Mouse (Mus musculus) CH12.LX (cell line): ENCODE results near the gene Ccdc158. TPM values are rescaled to one million over a fixed set of nuclear protein-coding genes. Genes with fewer than 3 reads are reported as not detected.

ENCODE experiments used
- DNase-seq: peaks from one replicate; pipeline ENCODE4 v3.0.0-alpha.2; 2013; ENCODE audit errors: extremely low read depth
- H3K27ac ChIP-seq: 2 replicates; pipeline ENCODE4 v1.5.1; 2012; ENCODE audit warnings: low read depth, mild to moderate bottlenecking, control low read depth, moderate library complexity; ENCODE audit not compliant: insufficient read depth
- H3K27me3 ChIP-seq: replicated peaks from 2 replicates; pipeline ENCODE3; 2012; ENCODE audit warnings: inconsistent platforms
- H3K36me3 ChIP-seq, 2 experiments: replicated peaks in 1 of 2; 2 replicates each; pipeline versions ENCODE3 to v1.6.1; 2012; ENCODE audit warnings: inconsistent platforms in 1 of 2, low read length in 1 of 2, mild to moderate bottlenecking in 1 of 2, mixed read lengths in 1 of 2, moderate library complexity in 1 of 2; ENCODE audit not compliant: control insufficient read depth in 1 of 2, insufficient read depth in 1 of 2
- H3K4me1 ChIP-seq, 2 experiments: 2 replicates each; pipeline ENCODE4 v1.6.1; 2012; ENCODE audit warnings: inconsistent platforms in 1 of 2, moderate library complexity in 1 of 2; ENCODE audit not compliant: insufficient read depth in 2 of 2, control insufficient read depth in 1 of 2
- H3K4me2 ChIP-seq: 2 replicates; pipeline ENCODE4 v1.6.1; 2012; ENCODE audit warnings: low read depth, mild to moderate bottlenecking, control low read depth; ENCODE audit not compliant: poor library complexity, insufficient read depth, severe bottlenecking
- H3K4me3 ChIP-seq, 3 experiments: fragments of 150-350 bp in 1 of 3; sonication (generic) in 1 of 3; replicated peaks in 1 of 3; 2 replicates each; pipeline versions ENCODE3 to v1.5.1; 2011 to 2012; ENCODE audit warnings: low read depth in 2 of 3, low read length in 2 of 3, mild to moderate bottlenecking in 2 of 3, moderate library complexity in 2 of 3, control low read depth in 1 of 3, improper control_type of control experiment in 1 of 3, inconsistent platforms in 1 of 3, mixed read lengths in 1 of 3; ENCODE audit not compliant: poor library complexity in 1 of 3
- H3K79me2 ChIP-seq: replicated peaks from 2 replicates; pipeline ENCODE4 v1.6.1; 2012; ENCODE audit warnings: mild to moderate bottlenecking, moderate library complexity; ENCODE audit not compliant: control insufficient read depth, poor library complexity, insufficient read depth, severe bottlenecking; ENCODE audit errors: extremely low read depth
- H3K9ac ChIP-seq: 2 replicates; pipeline ENCODE4 v1.6.1; 2012; ENCODE audit warnings: low read depth, mild to moderate bottlenecking, control low read depth, moderate library complexity; ENCODE audit not compliant: insufficient read depth
- H3K9me3 ChIP-seq: replicated peaks from 2 replicates; pipeline ENCODE3; 2012; ENCODE audit warnings: low read length, inconsistent platforms, mixed read lengths
- CTCF ChIP-seq, 2 experiments: IDR thresholded peaks in 1 of 2; conservative IDR thresholded peaks in 1 of 2; 2 replicates each; pipeline ENCODE4 v1.5.1; 2011 to 2012; ENCODE audit warnings: low read depth in 2 of 2, low read length in 2 of 2, improper control_type of control experiment in 1 of 2, inconsistent platforms in 1 of 2, mild to moderate bottlenecking in 1 of 2, moderate library complexity in 1 of 2
- JUND ChIP-seq: conservative IDR thresholded peaks from 2 replicates; pipeline ENCODE4 v1.6.1; 2011; ENCODE audit warnings: low read depth, low read length, improper control_type of control experiment
- MAFK ChIP-seq: IDR thresholded peaks from 2 replicates; pipeline ENCODE4 v1.6.1; 2011; ENCODE audit warnings: low read length, improper control_type of control experiment; ENCODE audit not compliant: insufficient replicate concordance
- MAX ChIP-seq: IDR thresholded peaks from 2 replicates; pipeline ENCODE4 v1.6.1; 2011; ENCODE audit warnings: low read length, improper control_type of control experiment
- MXI1 ChIP-seq: IDR thresholded peaks from 2 replicates; pipeline ENCODE4 v1.6.1; 2011; ENCODE audit warnings: mild to moderate bottlenecking, low read depth, low read length, improper control_type of control experiment
- POLR2A ChIP-seq: IDR thresholded peaks from 2 replicates; pipeline ENCODE4 v1.6.1; 2011; ENCODE audit warnings: low read depth, mild to moderate bottlenecking, improper control_type of control experiment, low read length
- POLR2AphosphoS2 ChIP-seq: IDR thresholded peaks from 2 replicates; pipeline ENCODE4 v1.6.1; 2011; ENCODE audit warnings: low read depth, low read length, improper control_type of control experiment
- RAD21 ChIP-seq: IDR thresholded peaks from 2 replicates; pipeline ENCODE4 v1.6.1; 2011; ENCODE audit warnings: low read depth, mild to moderate bottlenecking, low read length, improper control_type of control experiment, moderate library complexity
- SMC3 ChIP-seq: IDR thresholded peaks from 2 replicates; pipeline ENCODE4 v1.6.1; 2011; ENCODE audit warnings: low read depth, low read length, improper control_type of control experiment
- TBP ChIP-seq: conservative IDR thresholded peaks from 2 replicates; pipeline ENCODE4 v1.6.1; 2011; ENCODE audit warnings: low read depth, low read length, improper control_type of control experiment
- ZC3H11A ChIP-seq: IDR thresholded peaks from 2 replicates; pipeline ENCODE4 v1.6.1; 2012; ENCODE audit warnings: low read depth, mild to moderate bottlenecking, inconsistent platforms, low read length, improper control_type of control experiment
- ZKSCAN1 ChIP-seq: IDR thresholded peaks from 2 replicates; pipeline ENCODE4 v1.6.1; 2012; ENCODE audit warnings: low read depth, inconsistent platforms, low read length, improper control_type of control experiment, borderline replicate concordance
- ZNF384 ChIP-seq: IDR thresholded peaks from 2 replicates; pipeline ENCODE4 v1.6.1; 2012; ENCODE audit warnings: low read depth, low read length, improper control_type of control experiment, inconsistent platforms
- dilution Hi-C: fragments of 300-500 bp; cut with MboI; formaldehyde crosslinking; loops from 2 replicates; pipeline ENCODE4 v1.14.3; 2020; ENCODE audit warnings: low sequenced_read_pairs; ENCODE audit not compliant: extremely low pct_unique_long_range_greater_than_20kb, extremely low pct_ligation_motif_present
- in situ Hi-C: fragments of 300-500 bp; cut with MboI; formaldehyde crosslinking; loops from 3 replicates; pipeline ENCODE4 v1.14.3; 2019; ENCODE audit warnings: low sequenced_read_pairs, low pct_ligation_motif_present, low pct_unique_long_range_greater_than_20kb, mixed read lengths
- polyA plus RNA-seq: library from polyadenylated mRNA; unstranded; fragments of >175 nt; gene quantifications from 2 replicates; pipeline ENCODE4 v1.2.1, GENCODE M21; 2012; ENCODE audit warnings: low read depth; ENCODE audit not compliant: insufficient read length
- total RNA-seq, 2 experiments: library from RNA; depleted of rRNA; stranded (reverse); fragments of 300-350 nt in 1 of 2; fragments of >200 nt in 1 of 2; gene quantifications; 2 replicates each; pipeline ENCODE4 v1.2.3; 2012 to 2014

Gene Ccdc158
- total and polyA plus RNA-seq, 3 experiments = not detected

DNA sequence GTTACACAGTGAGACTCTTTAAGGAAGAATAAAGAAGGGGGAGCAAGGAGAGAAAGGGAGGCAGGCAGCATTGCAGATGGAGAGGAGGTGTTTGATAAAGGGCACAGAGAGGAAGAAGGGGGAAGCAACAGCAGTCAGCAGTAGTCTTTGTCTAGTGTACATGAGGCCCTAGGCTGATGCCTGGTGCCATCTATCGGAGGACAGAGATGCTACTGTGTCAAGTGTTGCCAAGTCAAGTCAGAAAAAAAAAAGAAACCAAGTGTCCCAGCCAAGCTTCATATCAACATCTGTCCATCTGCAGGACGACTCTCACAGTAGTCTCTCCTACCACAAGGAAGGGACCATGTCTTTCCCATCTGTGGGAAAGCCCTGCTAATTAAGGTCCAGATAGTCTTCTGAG lies 10.8 kb downstream of the Ccdc158 start:
- in situ Hi-C loops = loop anchor here (25.0 kb wide), 2 partner anchors 202 to 273 kb away; no protein-coding TSS in a partner anchor
- dilution Hi-C loops = no loop called here
- TF ChIP-seq POLR2A = no peak
- no peak for TF ChIP-seq MAX
- peak; percentile 33 for TF ChIP-seq RAD21
- TF ChIP-seq TBP = no peak
- no peak for TF ChIP-seq POLR2AphosphoS2
- TF ChIP-seq MAFK = no peak
- TF ChIP-seq CTCF (conservative IDR thresholded peaks at IDR 0.05 in 1 of 2, IDR thresholded peaks at IDR 0.05 in 1 of 2; ENCODE audit: low read depth in 2 of 2, low read length in 2 of 2) = peak in 1 of 2 experiments; percentile 51; a peak in 2 of 4 replicates
- TF ChIP-seq ZNF384 = no peak; the same call in 1 of the 2 replicates
- 0 out of 2 replicates have a peak, but pooled peaks have one; percentile 4 for TF ChIP-seq SMC3

DNA sequence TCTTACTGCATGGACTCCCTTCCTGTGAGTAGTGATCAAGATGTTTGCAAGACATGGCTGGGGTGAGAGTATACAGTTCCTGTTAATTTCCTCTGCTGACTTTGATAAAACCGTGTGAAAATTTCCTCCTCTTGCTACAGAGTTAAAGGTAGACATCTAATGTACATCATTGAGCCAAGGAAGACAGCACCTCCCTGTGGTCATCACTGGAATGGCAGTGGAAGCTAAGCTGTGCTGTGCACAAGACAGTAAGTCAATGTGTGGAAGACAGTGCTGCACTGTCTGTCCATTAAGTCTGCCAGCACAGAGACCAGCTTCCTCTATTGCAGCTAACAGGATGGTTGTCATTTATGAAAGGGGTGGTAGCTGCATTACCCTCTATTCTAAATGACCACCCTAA lies 18.8 kb downstream of the Ccdc158 start:
- in situ Hi-C loops (loop anchor here (25.0 kb wide), 2 partner anchors 194 to 281 kb away; no protein-coding TSS in a partner anchor), dilution Hi-C loops (no loop called here)
- DNase-seq = peak; percentile 65

More for the DNA sequence above, 10.8 kb downstream of the Ccdc158 start:
- H3K4me3 ChIP-seq = no peak overlapping the region
- H3K4me2 ChIP-seq = no peak overlapping the region
- peaks cover 0 to 6% of the 10 kb centered on the region in 2 experiments; a peak in 2 of 4 replicates for H3K4me1 ChIP-seq
- H3K9me3 ChIP-seq = no peaks in the 10 kb centered on the region
- H3K27me3 ChIP-seq = no peaks in the 10 kb centered on the region
- H3K79me2 ChIP-seq = no peaks in the 10 kb centered on the region
- DNase-seq = no peak
- no peak overlapping the region for H3K9ac ChIP-seq
- H3K27ac ChIP-seq = no peak overlapping the region
- H3K36me3 ChIP-seq = no peaks in the 10 kb centered on the region

DNA sequence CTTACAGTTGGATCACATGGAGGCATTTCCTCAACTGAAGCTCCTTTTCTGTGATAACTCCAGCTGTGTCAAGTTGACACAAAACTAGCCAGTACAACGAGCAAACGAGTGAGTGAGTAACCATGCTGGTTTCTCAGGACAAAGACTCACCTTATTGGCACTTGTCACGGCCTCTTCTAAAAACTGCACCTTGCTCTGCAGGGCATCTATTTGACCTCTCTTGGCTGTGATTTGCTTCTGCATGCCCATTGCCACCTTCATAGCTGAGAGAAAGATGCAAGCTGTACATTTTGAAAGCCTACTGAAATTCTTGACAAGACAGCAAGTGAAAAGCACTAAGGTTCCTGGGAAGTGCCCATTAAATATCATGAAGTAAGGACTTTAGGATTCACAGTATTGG lies 34.2 kb downstream of the Ccdc158 start:
- H3K36me3 ChIP-seq = no peaks in the 10 kb centered on the region
- in situ Hi-C loops = no loop called here

More for the DNA sequence above, 18.8 kb downstream of the Ccdc158 start:
- H3K9me3 ChIP-seq = no peaks in the 10 kb centered on the region
- H3K4me3 ChIP-seq = no peak overlapping the region
- H3K4me1 ChIP-seq = no peaks in the 10 kb centered on the region
- H3K4me2 ChIP-seq = no peak overlapping the region
- H3K36me3 ChIP-seq = no peaks in the 10 kb centered on the region
- no peaks in the 10 kb centered on the region for H3K79me2 ChIP-seq
- H3K27ac ChIP-seq = no peak overlapping the region
- H3K9ac ChIP-seq = no peak overlapping the region
- H3K27me3 ChIP-seq = no peaks in the 10 kb centered on the region
- TF ChIP-seq MXI1 (no peak), SMC3 (peak; percentile 83), CTCF (conservative IDR thresholded peaks at IDR 0.05 in 1 of 2, IDR thresholded peaks at IDR 0.05 in 1 of 2; ENCODE audit: low read depth in 2 of 2, low read length in 2 of 2) (peak; percentile 83 to 96), JUND (no peak), ZNF384 (no peak), RAD21 (peak; percentile 79), ZKSCAN1 (no peak), POLR2AphosphoS2 (no peak), ZC3H11A (peak; percentile 39; the same call in 1 of the 2 replicates)

More for the DNA sequence above, 34.2 kb downstream of the Ccdc158 start:
- DNase-seq = no peak
- no peak overlapping the region for H3K27ac ChIP-seq
- no peak overlapping the region for H3K4me2 ChIP-seq
- no peak for TF ChIP-seq MXI1
- H3K4me1 ChIP-seq = no peaks in the 10 kb centered on the region
- no peaks in the 10 kb centered on the region for H3K9me3 ChIP-seq
- no peak overlapping the region for H3K4me3 ChIP-seq
- no peaks in the 10 kb centered on the region for H3K27me3 ChIP-seq
- no peaks in the 10 kb centered on the region for H3K79me2 ChIP-seq
- dilution Hi-C loops = no loop called here
- no peak overlapping the region for H3K9ac ChIP-seq
